Mouse (Mus musculus) heart, postnatal 14 days (tissue): ENCODE measurements at regions not wholly inside any gene's neighbourhood (a gene's known extent, or its start where the extent isn't known, plus 50 kb on each side); places are given as distances from the start of the nearest gene placed in this dataset.

ENCODE experiments used
- DNase-seq, 2 experiments: peaks; one replicate each; pipeline ENCODE4 v3.0.0; 2021 to 2022
- intact Hi-C: fragments of 180-260 bp; cut with DNase I; formaldehyde crosslinking; loops from one replicate; pipeline ENCODE4 v1.15.1; 2025

DNA sequence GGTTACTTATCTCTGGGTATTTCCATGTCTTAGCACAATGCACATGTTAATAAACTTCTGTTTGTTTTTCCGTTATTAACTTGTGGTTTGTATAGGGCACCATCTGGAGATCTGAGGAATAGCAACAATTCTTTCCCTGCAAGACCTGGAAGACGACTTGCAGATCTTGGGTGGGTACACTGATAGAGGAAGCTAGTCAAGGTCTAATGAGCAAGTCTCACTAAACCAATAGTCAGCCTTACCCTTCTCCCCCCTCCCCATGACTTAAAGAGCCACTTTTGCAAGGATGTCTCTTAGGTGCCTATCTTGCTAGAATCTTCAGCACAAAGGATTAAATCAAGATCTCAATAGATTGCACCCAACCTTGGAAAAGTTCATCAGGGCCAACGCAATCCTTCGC is 276.7 kb downstream of the Cd83 start:
- intact Hi-C loops, result loop anchor here (5.0 kb wide), 4 partner anchors 159 to 671 kb away; no protein-coding TSS in a partner anchor
- no peak for DNase-seq

DNA sequence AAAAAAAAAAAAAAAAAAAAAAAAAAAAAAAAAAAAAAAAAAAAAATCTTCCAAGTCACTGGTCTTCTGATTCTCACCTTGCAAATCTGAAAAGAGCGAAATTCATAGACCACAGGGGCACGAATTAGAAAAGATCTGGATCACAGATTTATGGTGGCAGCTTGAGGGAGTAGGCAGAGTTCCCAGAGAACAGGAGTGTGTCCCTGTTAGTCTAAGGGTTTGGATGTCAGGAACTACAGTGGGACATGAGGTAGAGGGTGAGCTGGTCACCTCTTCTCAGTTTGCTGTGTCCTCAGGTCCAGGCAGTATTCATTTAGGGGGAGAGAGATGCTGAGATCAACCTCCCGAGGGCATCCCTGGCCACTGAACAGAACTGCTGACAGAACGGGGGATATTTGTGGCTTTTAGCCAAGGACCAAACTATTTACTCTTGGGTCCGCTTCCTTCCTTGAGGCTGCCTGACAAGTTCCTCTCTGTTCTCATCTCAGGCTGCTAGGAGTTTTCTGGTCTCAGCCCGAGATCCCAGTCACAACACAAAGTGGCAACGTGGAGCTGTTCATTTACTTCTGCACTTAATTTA is 277.2 kb downstream of the Cd83 start:
- no peak for DNase-seq
- intact Hi-C loops, result loop anchor here (5.0 kb wide), 4 partner anchors 160 to 670 kb away; no protein-coding TSS in a partner anchor

DNA sequence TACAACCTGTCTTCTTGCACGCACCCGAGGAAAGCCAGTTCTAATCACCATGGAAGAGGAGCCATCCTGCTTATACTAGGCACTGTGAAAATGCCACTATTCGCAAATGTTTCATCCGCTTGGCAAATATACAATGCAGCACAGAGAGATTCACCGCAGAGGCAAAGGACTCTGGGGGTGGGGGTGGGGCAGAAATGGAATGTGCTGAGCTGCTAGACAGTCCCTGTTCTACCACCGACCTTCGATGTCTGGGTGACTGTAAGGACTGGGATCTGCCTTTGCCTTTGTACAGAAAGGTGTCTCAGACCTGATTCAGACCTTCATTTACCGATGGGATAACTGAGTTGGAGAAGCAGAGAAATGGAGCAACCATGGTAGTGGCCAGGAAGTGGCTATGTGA is 278.7 kb downstream of the Cd83 start:
- intact Hi-C loops, result loop anchor here (5.0 kb wide), 4 partner anchors 161 to 669 kb away; no protein-coding TSS in a partner anchor
- DNase-seq, result no peak

DNA sequence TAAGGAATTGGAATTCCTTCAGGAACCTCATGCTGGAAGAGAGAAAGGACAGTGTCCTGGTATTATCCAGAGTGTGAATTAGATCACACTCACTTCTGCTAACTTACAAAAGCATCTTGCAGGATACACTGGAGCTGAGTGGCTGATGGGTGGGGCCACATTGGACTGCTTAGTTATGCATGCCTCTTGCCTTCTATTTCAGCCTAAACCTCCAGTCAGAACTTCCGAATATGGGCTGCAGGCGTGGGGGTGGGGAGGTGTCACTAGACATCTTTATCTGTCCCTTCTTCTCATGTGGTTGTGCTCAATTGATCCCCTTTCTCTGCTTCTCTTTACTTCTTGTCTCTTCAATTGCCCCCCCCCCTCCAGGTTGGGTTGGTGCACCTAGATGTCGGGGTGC is 279.5 kb downstream of the Cd83 start:
- intact Hi-C loops, result loop anchor here (5.0 kb wide), 4 partner anchors 162 to 668 kb away; no protein-coding TSS in a partner anchor
- DNase-seq, result no peak

DNA sequence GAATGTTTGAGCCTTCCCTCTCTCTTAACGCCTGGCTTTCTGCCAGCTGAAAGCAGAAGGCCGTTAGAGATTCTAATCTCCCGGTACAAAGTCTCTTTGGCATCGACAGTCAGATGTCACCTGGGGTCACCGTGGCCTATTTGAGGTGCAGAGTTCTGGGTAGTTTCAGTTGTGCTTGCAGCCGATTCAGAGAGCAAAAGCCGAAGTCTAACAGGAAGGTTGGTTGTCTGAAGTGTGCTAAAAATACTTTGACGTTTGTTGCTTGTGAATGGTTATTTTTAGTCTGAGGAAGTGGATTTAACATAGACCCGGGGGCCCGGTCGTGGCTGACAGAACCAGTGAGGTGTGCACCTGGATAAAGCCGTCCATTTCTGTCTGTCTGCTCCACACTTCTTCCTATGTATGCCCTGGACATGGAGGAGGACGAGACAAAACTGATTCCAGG is 281.2 kb downstream of the Cd83 start:
- intact Hi-C loops, result no loop called here
- peak in 1 of 2 experiments; percentile 69 for DNase-seq

DNA sequence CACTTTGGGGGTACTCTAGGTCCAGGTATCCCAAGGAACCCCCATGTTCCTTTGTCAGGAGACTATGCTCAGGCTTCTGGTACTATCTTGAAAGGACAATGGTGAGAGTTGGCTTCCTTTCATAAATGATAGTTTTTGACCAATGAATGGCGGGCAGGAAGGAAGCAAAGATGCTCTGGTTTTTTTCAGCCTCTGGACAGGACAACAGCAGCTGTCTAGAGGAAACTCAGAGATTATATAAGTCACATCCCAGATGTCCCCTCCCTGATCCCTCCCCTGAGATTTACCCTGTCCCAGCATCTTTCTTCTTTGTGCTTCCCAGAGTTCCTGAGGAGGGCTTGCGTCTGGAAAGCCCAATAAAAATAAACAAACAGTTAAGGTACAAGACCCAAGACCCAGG is 282.7 kb downstream of the Cd83 start:
- no peak for DNase-seq
- intact Hi-C loops, result no loop called here

DNA sequence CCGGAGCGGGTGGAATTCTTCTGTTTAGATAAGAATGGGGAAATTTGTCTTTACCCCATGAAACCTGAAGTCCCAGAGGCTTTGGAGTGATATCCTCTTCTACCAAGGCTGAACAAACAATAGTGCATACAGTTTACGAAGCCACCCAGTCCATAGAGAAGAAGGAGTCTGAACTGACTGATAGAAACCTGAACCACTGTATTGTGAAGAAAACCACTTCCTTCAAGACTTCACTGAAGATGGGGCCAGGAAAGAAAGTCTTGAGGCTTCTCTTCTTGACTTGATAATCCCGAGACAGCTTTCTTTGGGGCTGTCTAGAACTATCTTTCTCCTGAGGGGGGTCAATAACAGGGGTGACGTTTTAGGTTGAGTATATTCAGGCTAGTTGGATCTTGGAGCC is 284.4 kb downstream of the Cd83 start:
- DNase-seq, result no peak
- intact Hi-C loops, result no loop called here

DNA sequence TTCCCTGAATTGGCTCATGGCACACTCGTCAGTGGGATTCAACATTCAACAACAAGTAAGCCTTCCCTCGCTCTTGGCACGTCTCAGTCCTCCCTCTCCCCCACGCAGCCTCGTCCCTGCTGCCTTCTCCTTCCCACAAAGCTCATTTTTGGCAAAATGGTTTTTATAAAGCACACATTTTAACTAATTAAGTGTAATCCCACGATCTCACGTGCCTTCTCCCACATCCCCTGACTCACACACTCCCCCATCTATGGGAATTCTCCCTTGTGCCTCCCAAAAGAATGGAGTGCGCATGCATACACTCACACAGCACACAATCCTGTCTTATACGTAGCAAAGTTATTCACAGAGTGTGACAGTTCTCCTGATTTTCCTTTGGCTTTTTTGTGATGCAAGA is 288.5 kb downstream of the Cd83 start:
- intact Hi-C loops, result no loop called here
- no peak for DNase-seq

DNA sequence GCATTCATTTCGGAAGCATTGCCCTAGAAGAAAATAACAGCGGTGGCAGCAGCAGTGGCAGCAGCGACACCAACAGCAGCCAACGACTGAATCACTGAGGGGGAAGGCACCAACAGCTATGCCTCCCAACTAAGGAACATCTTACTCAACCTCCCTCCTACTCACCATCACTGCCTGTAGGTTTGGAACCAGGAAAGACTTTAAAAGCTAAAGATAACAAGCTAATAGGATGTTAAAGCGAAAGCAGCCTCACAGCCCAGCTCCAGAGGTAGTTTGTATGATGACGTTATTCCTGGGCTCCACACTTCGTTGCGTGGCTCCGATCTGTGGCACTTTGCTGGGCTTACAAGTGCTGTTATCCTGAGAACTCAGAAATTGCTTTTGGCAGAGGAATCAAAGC is 289.6 kb downstream of the Cd83 start:
- no peak for DNase-seq
- intact Hi-C loops, result no loop called here

DNA sequence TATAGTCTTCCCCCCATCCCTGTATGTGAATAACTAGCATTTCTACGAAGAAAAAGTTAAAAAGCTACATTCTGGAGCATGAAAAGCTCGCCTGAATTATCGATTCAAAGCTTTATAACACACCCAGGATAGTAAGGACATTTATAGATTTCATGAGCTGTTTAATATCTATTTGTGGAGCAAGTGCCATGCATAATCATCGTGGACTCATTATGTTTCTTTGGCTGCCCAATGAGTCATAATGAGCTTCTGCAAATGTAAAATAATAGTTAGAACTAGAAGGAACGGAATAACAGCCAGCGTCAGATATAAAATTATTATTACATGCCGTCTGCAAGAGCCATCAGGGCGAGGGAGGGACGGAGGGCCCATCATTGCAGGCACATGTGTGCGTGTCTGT is 292.4 kb downstream of the Cd83 start:
- DNase-seq, result no peak
- intact Hi-C loops, result no loop called here

DNA sequence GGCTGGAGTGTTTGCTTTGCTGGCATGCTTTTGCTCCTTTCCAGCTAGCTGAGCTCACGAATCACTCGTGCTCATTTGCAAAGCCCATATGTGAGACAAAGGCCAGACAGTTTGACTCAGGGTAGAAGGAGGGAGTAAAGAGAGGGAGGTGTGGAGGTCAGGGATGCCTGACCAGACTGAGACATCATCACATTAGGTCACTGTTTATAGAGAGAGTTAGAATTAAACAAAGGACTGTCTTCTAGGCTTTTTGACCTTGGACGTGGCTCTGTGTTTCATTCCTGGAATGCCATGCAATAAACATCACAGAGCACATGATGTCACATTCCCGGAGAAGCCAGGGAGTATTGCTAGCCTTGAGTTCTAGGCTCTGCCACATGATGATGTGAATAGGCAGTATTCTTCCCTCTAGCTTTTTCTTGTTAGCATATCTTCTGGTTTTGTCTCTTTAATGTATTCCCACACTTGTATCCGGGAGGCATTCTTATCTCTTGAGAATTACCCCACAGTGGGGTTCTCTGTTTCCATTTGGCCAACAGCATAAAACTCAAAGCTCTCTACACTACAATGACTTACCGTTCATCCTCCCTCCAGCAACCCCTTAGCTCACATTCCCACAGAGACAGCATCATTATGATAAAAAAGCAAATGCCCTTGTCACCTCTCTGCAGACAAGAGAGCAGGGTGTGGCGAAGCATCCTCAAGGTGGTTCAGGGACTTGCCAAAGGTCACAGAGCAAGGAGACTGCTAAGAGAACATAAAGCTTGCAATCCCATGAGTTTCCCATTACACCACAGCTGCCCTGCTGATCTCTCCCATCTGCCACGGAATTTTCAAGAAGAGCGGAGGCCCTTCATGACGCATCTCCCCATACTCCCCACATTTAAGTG is 301.3 kb downstream of the Cd83 start:
- no peak for DNase-seq
- intact Hi-C loops, result no loop called here

DNA sequence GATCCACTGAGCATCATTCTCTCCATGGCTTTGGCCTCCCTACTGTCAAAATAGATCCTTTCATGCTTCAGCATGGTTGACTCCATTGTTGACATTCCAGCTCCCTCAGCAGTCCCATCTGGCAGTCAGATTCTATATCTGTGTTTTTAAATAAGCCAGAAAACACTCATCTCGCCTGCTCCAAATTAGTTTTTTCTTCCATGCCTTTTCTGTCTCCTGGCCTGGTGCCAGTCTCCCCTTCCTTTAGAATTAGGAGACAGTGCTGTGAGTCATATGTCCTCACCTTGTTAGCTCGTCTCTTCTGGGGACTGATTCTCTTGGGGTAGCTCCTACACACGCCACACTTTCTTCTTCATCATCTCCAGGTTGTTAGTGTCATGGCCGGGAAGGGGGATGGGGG is 302.2 kb downstream of the Cd83 start:
- intact Hi-C loops, result no loop called here
- DNase-seq, result no peak

DNA sequence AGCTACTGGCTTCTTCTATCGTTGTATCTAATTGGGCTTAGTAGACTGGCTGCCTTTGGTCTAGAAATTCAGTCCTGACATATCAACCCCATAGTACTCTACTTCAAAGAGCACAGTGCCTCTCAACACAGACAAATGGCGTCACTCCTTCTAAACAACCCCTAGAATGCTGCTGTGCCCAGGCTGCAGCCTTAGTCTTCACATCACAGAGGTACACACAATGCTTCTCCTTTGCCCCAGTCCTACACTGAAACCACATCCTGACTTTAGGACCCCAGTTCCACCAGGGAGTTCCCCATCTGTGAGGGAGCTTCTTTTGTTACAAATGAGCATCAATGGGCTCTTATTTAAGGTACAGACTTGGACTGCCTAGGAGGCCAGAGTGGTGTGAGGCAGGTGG is 312.6 kb downstream of the Cd83 start:
- intact Hi-C loops, result no loop called here
- no peak for DNase-seq

DNA sequence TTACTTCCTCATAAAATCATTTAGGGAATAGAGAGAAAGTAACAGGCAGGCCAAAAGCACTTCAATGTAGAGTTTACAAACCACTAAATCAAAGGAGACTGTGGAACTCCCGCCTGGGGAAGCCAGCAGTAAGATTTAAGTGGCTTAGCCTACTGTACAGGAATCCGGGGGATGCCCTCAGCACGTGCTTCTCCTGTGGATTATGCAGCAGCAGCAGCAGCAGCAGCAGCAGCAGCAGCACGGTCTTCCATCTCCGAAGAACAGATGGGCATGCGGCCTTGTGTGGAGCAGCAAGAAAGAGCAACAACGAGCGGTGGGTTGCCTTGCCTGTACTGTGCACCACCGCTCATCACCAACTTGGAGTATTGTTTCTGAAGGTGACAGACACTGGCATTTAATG is 314.9 kb downstream of the Cd83 start:
- no peak for DNase-seq
- intact Hi-C loops, result no loop called here

DNA sequence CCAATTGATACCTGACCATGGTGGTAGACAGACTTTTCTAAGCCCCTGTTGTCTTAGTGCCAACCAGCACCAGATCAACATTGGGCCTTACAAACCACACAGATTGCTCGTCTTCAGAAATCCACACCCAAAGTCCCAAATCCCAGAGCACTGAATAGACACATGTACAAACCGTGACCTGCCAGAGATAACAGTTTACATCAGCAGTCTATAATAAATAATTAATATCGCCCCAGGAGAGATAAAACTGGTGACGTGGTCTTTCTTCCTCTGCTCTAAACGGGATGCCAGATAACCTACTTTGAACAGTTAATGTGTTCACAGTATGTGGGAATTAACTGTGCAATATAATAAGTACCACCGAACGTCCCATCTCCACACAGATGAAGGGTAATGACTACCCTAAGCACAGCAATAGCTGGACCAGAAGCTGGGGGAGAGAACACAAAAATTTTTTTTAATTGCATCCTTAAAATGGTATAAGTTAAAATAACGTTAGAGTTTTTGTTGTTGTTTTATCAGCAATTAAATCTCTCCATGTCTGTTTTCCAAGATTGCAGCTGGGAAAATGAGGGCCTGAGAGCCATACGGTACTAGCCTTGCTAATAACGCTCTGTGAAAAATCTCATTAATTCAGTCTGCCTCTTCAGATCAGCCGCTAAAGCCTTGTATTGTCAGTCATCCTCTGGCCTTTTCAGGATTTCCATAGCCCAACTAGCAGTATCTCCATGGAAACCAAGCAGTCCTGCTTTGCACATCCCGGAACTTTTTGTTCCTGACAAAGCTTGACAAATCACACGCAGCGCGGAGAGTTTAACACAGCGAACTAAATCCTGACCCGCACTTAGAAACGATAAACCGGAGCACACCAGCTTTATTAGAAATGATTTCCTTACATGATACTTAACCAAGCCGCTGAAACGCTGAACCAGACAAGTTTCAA is 315.8 kb downstream of the Cd83 start:
- intact Hi-C loops, result no loop called here
- DNase-seq, result peak in 1 of 2 experiments; percentile 16

DNA sequence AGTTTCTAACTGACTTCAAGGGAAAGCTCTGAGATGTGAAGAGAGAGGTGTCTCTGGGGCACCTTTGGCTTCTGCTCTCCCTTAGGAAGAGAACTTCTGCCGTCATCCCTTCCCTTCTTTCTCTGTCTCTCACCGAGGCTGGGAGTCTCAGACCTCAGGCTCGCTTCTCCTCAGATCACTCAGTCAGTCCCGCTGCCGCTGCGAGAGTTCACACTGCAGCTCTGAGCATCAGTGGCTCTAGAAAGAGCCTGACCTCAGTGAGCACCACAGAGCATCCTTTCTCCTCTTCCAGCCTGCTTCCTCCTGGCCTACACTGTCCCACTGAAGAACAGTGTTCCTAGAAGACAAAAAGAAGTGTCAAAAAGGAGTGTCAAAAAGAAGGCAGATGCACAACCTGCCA is 316.6 kb downstream of the Cd83 start:
- intact Hi-C loops, result no loop called here
- DNase-seq, result peak; percentile 4 to 12

DNA sequence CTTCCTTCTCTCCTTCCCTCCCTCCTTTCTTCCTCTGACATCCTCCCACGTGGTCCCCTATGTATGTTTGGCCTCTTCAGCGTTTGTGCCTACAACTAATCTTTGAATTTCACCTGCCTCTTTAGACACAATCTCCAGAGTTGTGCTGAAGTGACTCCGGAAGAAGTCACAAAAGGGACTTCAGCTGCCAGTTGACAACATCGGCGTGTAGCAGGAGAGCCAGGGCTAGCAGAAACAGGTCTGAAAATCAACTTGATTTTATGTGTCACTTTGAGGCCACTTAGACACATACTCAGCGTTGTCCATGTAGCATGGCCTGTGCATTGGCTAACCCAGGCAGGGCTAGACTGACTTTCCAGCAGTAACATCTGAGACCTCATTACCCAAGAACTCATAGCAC is 317.2 kb downstream of the Cd83 start:
- intact Hi-C loops, result no loop called here
- no peak for DNase-seq

DNA sequence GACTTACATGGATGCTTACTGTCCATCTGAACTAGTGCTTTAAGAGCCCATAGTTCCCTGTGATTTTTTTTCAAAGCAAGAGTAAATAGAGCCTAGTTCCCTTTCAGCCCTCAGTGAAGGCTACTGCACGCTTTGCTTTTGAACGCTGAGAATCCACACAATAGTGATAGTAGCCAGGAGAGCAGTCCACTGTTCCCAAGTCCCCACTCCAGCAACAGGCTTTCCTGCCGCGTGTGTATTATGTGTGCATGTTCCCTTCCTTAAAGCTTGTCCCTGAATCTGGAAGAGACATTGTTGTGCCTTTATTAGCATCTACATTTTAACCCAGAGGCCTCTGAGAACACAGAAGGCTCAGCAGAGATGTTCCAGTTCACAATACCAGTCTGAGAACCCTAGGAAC is 317.7 kb downstream of the Cd83 start:
- no peak for DNase-seq
- intact Hi-C loops, result no loop called here

DNA sequence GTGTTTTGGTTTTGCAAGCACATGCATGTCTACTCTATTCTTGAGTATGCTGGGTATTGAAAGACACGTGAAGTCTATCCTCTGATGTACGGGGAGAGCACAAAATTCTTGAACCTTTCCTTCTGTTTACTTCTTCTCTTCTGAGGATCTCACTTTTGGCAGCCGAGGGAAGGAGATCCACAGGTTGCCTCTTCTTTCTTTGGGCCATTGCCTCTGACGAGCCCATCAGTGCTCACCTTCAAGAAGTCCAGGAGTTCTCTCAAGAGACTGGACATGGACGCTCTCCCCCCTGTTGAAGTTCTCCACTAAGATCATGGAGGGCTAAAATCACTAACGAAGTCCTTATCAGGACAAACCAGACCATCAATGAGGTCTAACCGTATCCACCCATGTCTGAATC is 318.8 kb downstream of the Cd83 start:
- DNase-seq, result no peak
- intact Hi-C loops, result no loop called here

DNA sequence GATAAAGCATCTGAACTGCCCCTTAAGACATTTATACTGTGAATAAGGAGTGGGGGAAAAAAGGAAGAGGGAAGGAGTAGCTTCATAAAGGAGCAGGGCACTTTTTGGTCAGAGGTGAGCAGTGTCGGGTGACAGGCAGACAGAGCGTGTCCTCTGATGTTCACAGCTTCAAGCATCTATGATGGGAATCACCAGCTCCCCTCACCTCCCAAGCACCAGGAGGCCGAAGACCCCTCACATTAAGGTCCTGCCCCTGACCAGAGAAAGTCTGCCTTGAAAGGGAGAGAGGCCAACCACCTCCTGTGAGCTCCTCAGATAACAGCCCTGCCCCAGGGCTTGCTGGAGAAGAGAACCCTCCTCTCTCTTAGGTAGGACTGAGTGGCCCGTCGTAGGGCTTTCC is 320.6 kb downstream of the Cd83 start:
- DNase-seq, result no peak
- intact Hi-C loops, result no loop called here

DNA sequence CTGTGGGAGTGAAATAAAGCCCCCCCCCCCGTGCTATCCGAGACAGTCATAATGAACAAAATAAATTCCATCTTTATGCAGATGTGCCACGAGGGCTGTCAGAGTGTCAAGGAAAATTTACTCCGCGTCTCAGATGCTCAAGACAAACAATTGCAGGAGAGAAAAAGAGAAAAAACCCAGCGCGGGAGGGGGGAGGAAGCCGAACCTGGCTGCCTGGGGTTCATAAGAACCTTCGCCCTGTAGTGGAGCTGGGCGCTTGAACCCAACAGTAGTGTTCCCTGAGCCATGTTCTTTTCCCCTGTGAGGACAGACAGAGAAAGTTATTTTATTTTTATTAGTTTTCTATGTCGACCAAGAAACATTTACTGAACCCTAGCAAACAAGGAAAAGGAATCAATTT is 324.1 kb downstream of the Cd83 start:
- intact Hi-C loops, result no loop called here
- no peak for DNase-seq
